Mouse (Mus musculus) ES-Bruce4 (cell line): Measurements from ENCODE around the gene Helz2. TPM values are rescaled to one million over a fixed set of nuclear protein-coding genes. Genes with fewer than 3 reads are reported as not detected.

Experiments used
- H3K27ac ChIP-seq: 2 replicates; pipeline ENCODE4 v1.5.1; 2012; ENCODE audit warnings: low read length, inconsistent platforms; ENCODE audit not compliant: insufficient read depth
- H3K27me3 ChIP-seq: 2 replicates; pipeline ENCODE4 v1.6.1; 2012; ENCODE audit warnings: mild to moderate bottlenecking, low read length, inconsistent platforms; ENCODE audit not compliant: control insufficient read depth, poor library complexity, insufficient read depth, severe bottlenecking
- H3K36me3 ChIP-seq: 2 replicates; pipeline ENCODE4 v1.6.1; 2012; ENCODE audit warnings: inconsistent platforms, mild to moderate bottlenecking, low read length, moderate library complexity; ENCODE audit not compliant: control insufficient read depth, poor library complexity, insufficient read depth, severe bottlenecking
- H3K4me1 ChIP-seq: one replicate; pipeline ENCODE4 v1.8.1; 2011; ENCODE audit warnings: low read length; ENCODE audit not compliant: control insufficient read depth, insufficient read depth
- H3K4me3 ChIP-seq: 2 replicates; pipeline ENCODE4 v1.5.1; 2011; ENCODE audit warnings: low read depth, mild to moderate bottlenecking, low read length
- H3K9ac ChIP-seq: 2 replicates; pipeline ENCODE4 v1.6.1; 2012; ENCODE audit warnings: low read depth, mild to moderate bottlenecking, inconsistent platforms; ENCODE audit not compliant: poor library complexity, severe bottlenecking
- H3K9me3 ChIP-seq: replicated peaks from 2 replicates; pipeline ENCODE4 v1.6.1; 2012; ENCODE audit warnings: mild to moderate bottlenecking, low read length, inconsistent platforms; ENCODE audit not compliant: control insufficient read depth, poor library complexity, insufficient read depth, severe bottlenecking
- CTCF ChIP-seq: IDR thresholded peaks from one replicate; pipeline ENCODE4 v1.8.1; 2011; ENCODE audit warnings: low read depth, low read length
- EP300 ChIP-seq: IDR thresholded peaks from 2 replicates; pipeline ENCODE4 v1.6.1; 2011; ENCODE audit warnings: low read depth, low read length; ENCODE audit not compliant: insufficient read depth
- POLR2A ChIP-seq: IDR thresholded peaks from one replicate; pipeline ENCODE4 v1.8.1; 2011; ENCODE audit warnings: low read length; ENCODE audit not compliant: insufficient read depth
- polyA plus RNA-seq: library from polyadenylated mRNA; stranded (reverse); fragments of >200 nt; gene quantifications from 2 replicates; pipeline ENCODE4 v1.2.4, GENCODE M21; 2011; ENCODE audit warnings: low read depth; ENCODE audit not compliant: missing spikeins, insufficient read depth, insufficient read length

Helz2 gene
- polyA plus RNA-seq, 1 experiment: 1.4 TPM

DNA sequence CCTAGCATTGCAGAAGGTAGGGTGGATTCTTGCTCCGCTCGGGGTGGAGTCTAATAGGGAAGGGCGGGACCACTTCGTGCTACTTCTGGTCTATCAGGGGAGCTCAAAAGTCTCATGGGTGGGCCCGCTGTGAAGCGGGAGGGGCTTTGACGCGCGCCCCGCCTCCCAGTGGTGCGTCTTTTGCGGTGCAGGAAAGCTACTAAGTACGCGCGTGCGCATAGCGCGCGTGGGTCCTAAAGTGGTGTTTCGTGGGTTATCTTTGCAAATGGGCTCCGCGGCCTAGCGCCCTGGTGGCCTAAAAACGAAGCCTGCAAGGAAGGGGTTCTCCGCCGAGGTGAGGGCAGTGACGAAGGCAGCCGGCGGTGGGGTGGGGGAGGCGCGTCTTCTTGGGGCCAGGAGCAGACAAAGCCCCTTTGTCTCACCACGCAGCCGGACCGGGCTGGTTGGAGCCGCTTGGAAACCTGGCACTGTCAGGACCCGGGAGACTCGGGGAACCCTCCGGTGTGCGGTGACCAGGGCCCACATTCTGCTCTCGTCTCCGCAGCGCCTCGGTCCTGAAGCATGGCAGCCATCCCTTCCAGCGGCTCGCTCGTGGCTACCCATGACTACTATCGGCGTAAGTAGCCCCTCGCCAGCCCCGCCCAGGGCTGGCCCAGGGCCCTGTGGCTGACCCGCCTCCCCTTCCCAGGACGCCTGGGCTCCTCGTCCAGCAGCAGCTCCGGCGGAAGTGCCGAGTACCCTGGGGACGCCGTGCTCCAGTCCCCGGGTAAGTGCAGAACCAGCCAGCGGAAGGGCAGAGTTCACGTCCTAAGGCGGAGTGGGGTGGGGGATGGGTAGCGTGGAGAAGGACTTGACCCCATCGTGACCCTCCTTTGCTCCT is 54.5 kb downstream of the Helz2 start, which contains the start of gene Ppdpf:
Gene Ppdpf (plus strand): TSS at position 127 of the 880 bp plus-strand sequence.
- H3K9ac ChIP-seq: peak within 1 kb of the TSS; percentile 79
- peak within 1 kb of the TSS; percentile 81 for H3K4me3 ChIP-seq
- H3K9me3 ChIP-seq: no peaks in the 10 kb centered on the region
- peak within 1 kb of the TSS; percentile 73 for H3K27ac ChIP-seq
- no peaks in the 10 kb centered on the region for H3K36me3 ChIP-seq
- H3K4me1 ChIP-seq: no peaks in the 10 kb centered on the region
- H3K27me3 ChIP-seq: no peaks in the 10 kb centered on the region
- 0 out of 2 replicates have a peak, but pooled peaks have one; percentile 24 for TF ChIP-seq EP300
- no peak for TF ChIP-seq CTCF

GRCm38 (mm10) chr2:181186635-181187034 is 55.2 kb downstream of the Helz2 start:
- TF ChIP-seq POLR2A (no peak), EP300 (no peak), CTCF (peak; percentile 94)
- Histone ChIP-seq H3K9me3 (no peaks in the 10 kb centered on the region), H3K4me1 (no peaks in the 10 kb centered on the region), H3K36me3 (no peaks in the 10 kb centered on the region), H3K27me3 (no peaks in the 10 kb centered on the region), H3K4me3 (peak overlapping the region; percentile 81), H3K9ac (peak overlapping the region; percentile 79), H3K27ac (peak overlapping the region; percentile 33; the same call in 1 of the 2 replicates)

GRCm38 (mm10) chr2:181180898-181181297 is 60.9 kb downstream of the Helz2 start:
- H3K27ac ChIP-seq: no peak overlapping the region
- no peak overlapping the region for H3K4me3 ChIP-seq
- no peaks in the 10 kb centered on the region for H3K27me3 ChIP-seq
- H3K4me1 ChIP-seq: no peaks in the 10 kb centered on the region
- H3K36me3 ChIP-seq: no peaks in the 10 kb centered on the region
- H3K9me3 ChIP-seq: no peaks in the 10 kb centered on the region
- no peak overlapping the region for H3K9ac ChIP-seq
- no peak for TF ChIP-seq CTCF
- no peak for TF ChIP-seq POLR2A
- no peak for TF ChIP-seq EP300

- H3K27me3 ChIP-seq: no peaks in the 10 kb centered on the region
- no peaks in the 10 kb centered on the region for H3K36me3 ChIP-seq
Measured at GRCm38 (mm10) chr2:181178471-181178870, 63.4 kb downstream of the Helz2 start.

GRCm38 (mm10) chr2:181178015-181178414 is 63.8 kb downstream of the Helz2 start:
- Histone ChIP-seq H3K4me3 (no peak overlapping the region), H3K4me1 (no peaks in the 10 kb centered on the region), H3K9me3 (no peaks in the 10 kb centered on the region), H3K36me3 (no peaks in the 10 kb centered on the region), H3K27me3 (no peaks in the 10 kb centered on the region), H3K9ac (no peak overlapping the region), H3K27ac (no peak overlapping the region)
- no peak for TF ChIP-seq POLR2A
- no peak for TF ChIP-seq CTCF
- TF ChIP-seq EP300: no peak

More at GRCm38 (mm10) chr2:181178471-181178870, 63.4 kb downstream of the Helz2 start:
- H3K9ac ChIP-seq: no peak overlapping the region
- no peak overlapping the region for H3K27ac ChIP-seq
- no peak overlapping the region for H3K4me3 ChIP-seq
- no peaks in the 10 kb centered on the region for H3K9me3 ChIP-seq
- TF ChIP-seq CTCF (no peak), EP300 (no peak)
- no peaks in the 10 kb centered on the region for H3K4me1 ChIP-seq

Other genes with a start within 250 kb of the Helz2 start
- 0.43 and 1.0 TPM in 2 replicates for gene Chrna4, start 198.5 kb downstream of the Helz2 start, polyA plus RNA-seq
- gene Kcnq2, start 106.7 kb downstream of the Helz2 start, polyA plus RNA-seq: 0.76 and 1.0 TPM in 2 replicates
- 0.43 TPM in 1 of 2 replicates, not detected in the other for gene Eef1a2, start 85.0 kb downstream of the Helz2 start, polyA plus RNA-seq
- 56.0 and 67.7 TPM in 2 replicates for gene Ppdpf, start 54.8 kb downstream of the Helz2 start, polyA plus RNA-seq
- gene Ptk6, start 39.2 kb downstream of the Helz2 start, polyA plus RNA-seq: not detected in 2 replicates
- not detected in 2 replicates for gene Srms, start 28.8 kb downstream of the Helz2 start, polyA plus RNA-seq
- not detected in 2 replicates for gene Fndc11, start 22.0 kb downstream of the Helz2 start, polyA plus RNA-seq
- 16.4 and 16.7 TPM in 2 replicates for gene Gmeb2, start 46.0 kb upstream of the Helz2 start, polyA plus RNA-seq
- gene Stmn3, start 72.5 kb upstream of the Helz2 start, polyA plus RNA-seq: 1.2 and 1.8 TPM in 2 replicates
- gene Rtel1, start 77.7 kb upstream of the Helz2 start, polyA plus RNA-seq: 49.0 and 54.2 TPM in 2 replicates
- 11.5 and 13.5 TPM in 2 replicates for gene Zgpat, start 122.9 kb upstream of the Helz2 start, polyA plus RNA-seq
- 29.1 and 35.4 TPM in 2 replicates for gene Arfrp1, start 123.4 kb upstream of the Helz2 start, polyA plus RNA-seq
- gene Lime1, start 138.1 kb upstream of the Helz2 start, polyA plus RNA-seq: 3.9 and 6.3 TPM in 2 replicates
- gene Zbtb46, start 217.4 kb upstream of the Helz2 start, polyA plus RNA-seq: 4.3 and 5.4 TPM in 2 replicates